ENCODE assay signal across 9 mouse cellular contexts in genomic region chr2:27703852-27704640, GRCm38 (mm10). TPM values are rescaled to one million over a fixed set of nuclear protein-coding genes. Genes with fewer than 3 reads are reported as not detected.
DNase-seq lines count a peak whose midpoint lies in the region; ATAC-seq and TF ChIP-seq lines count a peak whose summit lies in the region.
"Had no signal": no experiment of that assay in that cellular context is flagged by ENCODE, and none has a peak within 500 bp of the region (broad histone marks: within the 10 kb centered on the region; RNA-seq: fewer than 3 reads in every experiment).

No protein-coding gene starts in this region.

- no peak overlapping the region for H3K9ac ChIP-seq in forebrain, embryonic 13.5 days
- no peak overlapping the region for H3K9ac ChIP-seq in forebrain, embryonic 16.5 days (replicated peaks; ENCODE audit: low read depth, low read length)
- H3K9ac ChIP-seq: neural tube, embryonic 12.5 days had no signal

- no peak for TF ChIP-seq CTCF in bone marrow, adult 2 months (IDR thresholded peaks at IDR 0.05; ENCODE audit: control insufficient read depth, insufficient read depth, low read length)

- no peaks in the 10 kb centered on the region for H3K9me3 ChIP-seq in forebrain, embryonic 10.5 days
- no peaks in the 10 kb centered on the region for H3K9me3 ChIP-seq in forebrain, embryonic 13.5 days (replicated peaks)
- no peaks in the 10 kb centered on the region for H3K9me3 ChIP-seq in forebrain, embryonic 16.5 days (ENCODE audit: control insufficient read depth, low read length)
- H3K9me3 ChIP-seq: neural tube, embryonic 12.5 days had no signal

- no peaks in the 10 kb centered on the region for H3K36me3 ChIP-seq in forebrain, embryonic 10.5 days (replicated peaks)
- no peaks in the 10 kb centered on the region for H3K36me3 ChIP-seq in forebrain, embryonic 13.5 days (ENCODE audit: poor library complexity, severe bottlenecking)
- H3K36me3 ChIP-seq in forebrain, embryonic 16.5 days (ENCODE audit: control insufficient read depth, insufficient read depth) = no peaks in the 10 kb centered on the region
- H3K36me3 ChIP-seq: neural tube, embryonic 12.5 days had no signal

- no peaks in the 10 kb centered on the region for H3K27me3 ChIP-seq in forebrain, embryonic 10.5 days (ENCODE audit: poor library complexity, severe bottlenecking)
- H3K27me3 ChIP-seq in forebrain, embryonic 13.5 days = no peaks in the 10 kb centered on the region
- no peaks in the 10 kb centered on the region for H3K27me3 ChIP-seq in forebrain, embryonic 16.5 days (replicated peaks; ENCODE audit: control insufficient read depth, insufficient read depth, low read length)
- H3K27me3 ChIP-seq: neural tube, embryonic 12.5 days had no signal

- TF ChIP-seq POLR2A in bone marrow, adult 2 months (IDR thresholded peaks at IDR 0.05; ENCODE audit: borderline replicate concordance, control insufficient read depth, low read depth, low read length) = no peak

- H3K27ac ChIP-seq in forebrain, embryonic 10.5 days = 0 out of 2 replicates have a peak overlapping the region, but pooled peaks have one; percentile 45
- H3K27ac ChIP-seq in forebrain, embryonic 13.5 days = no peak overlapping the region
- peak overlapping the region; percentile 0; the same call in 1 of the 2 replicates for H3K27ac ChIP-seq in bone marrow, adult 2 months (ENCODE audit: control insufficient read depth, insufficient read depth, low read depth, low read length, poor library complexity)
- no peak overlapping the region for H3K27ac ChIP-seq in forebrain, embryonic 16.5 days (ENCODE audit: low read length)
- H3K27ac ChIP-seq: neural tube, embryonic 12.5 days had no signal

- ATAC-seq in forebrain, embryonic 13.5 days = no peak
- ATAC-seq in hematopoietic stem cell, adult 5-6 weeks (replicated peaks in 1 of 2; ENCODE audit: insufficient read depth in 1 of 2, low FRiP score in 2 of 2, low TSS enrichment in 1 of 2, low read depth in 1 of 2, poor library complexity in 2 of 2, severe bottlenecking in 2 of 2) = peak; percentile 31 to 49; a peak in 3 of 4 replicates
- ATAC-seq in forebrain, embryonic 16.5 days = no peak

- no peak overlapping the region for H3K4me3 ChIP-seq in forebrain, embryonic 10.5 days
- no peak overlapping the region for H3K4me3 ChIP-seq in forebrain, embryonic 13.5 days
- H3K4me3 ChIP-seq in bone marrow, adult 2 months (replicated peaks; ENCODE audit: control insufficient read depth, low read depth, low read length) = no peak overlapping the region
- no peak overlapping the region for H3K4me3 ChIP-seq in forebrain, embryonic 16.5 days (replicated peaks; ENCODE audit: low read length)
- H3K4me3 ChIP-seq: neural tube, embryonic 12.5 days had no signal

- no peak for DNase-seq in forebrain, embryonic 10.5 days (ENCODE audit: extremely low spot score, low spot score)
- peak; percentile 56 for DNase-seq in lung, postnatal 36 days
- no peak for DNase-seq in right cerebral cortex, adult 2 months (ENCODE audit: low spot score in 2 of 2)
- DNase-seq in cerebellum, adult 11 months = no peak

- H3K4me2 ChIP-seq in forebrain, embryonic 13.5 days = no peak overlapping the region
- H3K4me2 ChIP-seq in forebrain, embryonic 16.5 days (ENCODE audit: low read length) = no peak overlapping the region
- H3K4me2 ChIP-seq: neural tube, embryonic 12.5 days had no signal

- WGBS in forebrain, embryonic 10.5 days = 79% methylated on average over 9 of the region's 9 CpGs
- 76% methylated on average over 9 of the region's 9 CpGs for WGBS in forebrain, embryonic 13.5 days
- WGBS in bone marrow, adult 2 months = 36% methylated on average over 9 of the region's 9 CpGs
- WGBS in forebrain, embryonic 16.5 days = 68% methylated on average over 9 of the region's 9 CpGs

- H3K4me1 ChIP-seq in forebrain, embryonic 10.5 days = peaks cover 64% of the 10 kb centered on the region
- peaks cover 21% of the 10 kb centered on the region for H3K4me1 ChIP-seq in forebrain, embryonic 13.5 days
- peaks cover 3% of the 10 kb centered on the region; the same call in 1 of the 2 replicates for H3K4me1 ChIP-seq in bone marrow, adult 2 months (ENCODE audit: control insufficient read depth, insufficient read depth, low read length)
- H3K4me1 ChIP-seq in forebrain, embryonic 16.5 days (replicated peaks; ENCODE audit: control insufficient read depth, insufficient read depth, low read length) = peaks cover 11% of the 10 kb centered on the region

RNA-seq across cellular contexts. Expression of gene Rxra, which starts 27.8 kb away (rescaled TPM):
- polyA plus RNA-seq in forebrain, embryonic 10.5 days (2016; fragmentation: Nextera tagmentation; extraction: Ambion mirVana) = 7.7 and 7.8 TPM in 2 replicates
- 4.3 and 4.9 TPM in 2 replicates for polyA plus RNA-seq in forebrain, embryonic 13.5 days (2015; fragmentation: Nextera tagmentation; extraction: Ambion mirVana)
- polyA plus RNA-seq in bone marrow, adult 2 months (2011; ENCODE audit: insufficient read depth, insufficient read length, low replicate concordance, missing spikeins) = 4.9 and 7.3 TPM in 2 replicates
- total RNA-seq in hematopoietic stem cell, adult 5-6 weeks (2017) = 7.6 and 8.4 TPM in 2 replicates
- polyA plus RNA-seq in forebrain, embryonic 16.5 days (2015; fragmentation: Nextera tagmentation; extraction: Ambion mirVana) = 2.4 and 3.4 TPM in 2 replicates

Comparison
In these comparisons a context has a peak if more than half of its experiments do, and no peak if none do; other contexts are left out.
1. H3K27ac ChIP-seq: peak in forebrain, embryonic 10.5 days (single experiment) and bone marrow, adult 2 months (single experiment); none in forebrain, embryonic 13.5 days (single experiment) and forebrain, embryonic 16.5 days (single experiment).
2. ATAC-seq: peak in hematopoietic stem cell, adult 5-6 weeks (2 of 2); none in forebrain, embryonic 13.5 days (single experiment) and forebrain, embryonic 16.5 days (single experiment).